Mouse (Mus musculus) midbrain, embryonic 10.5 days (tissue): ENCODE results near the gene Eci1. TPM values are rescaled to one million over a fixed set of nuclear protein-coding genes. Genes with fewer than 3 reads are reported as not detected.
"Not testable (repeated sequence)": the region's sequence is repeated elsewhere in the genome, so short reads cannot be mapped to it uniquely, and the experiment has no call there.

Experiments
- DNase-seq: peaks from one replicate; pipeline ENCODE4 v3.0.0-alpha.2; 2017; ENCODE audit warnings: low spot score
- H3K27ac ChIP-seq: fragments of 300-500 bp; sonication (generic); replicated peaks from 2 replicates; pipeline ENCODE4 v1.5.1; 2016; ENCODE audit warnings: mild to moderate bottlenecking
- H3K27me3 ChIP-seq: fragments of 300-500 bp; sonication (generic); 2 replicates; pipeline ENCODE4 v1.6.1; 2016; ENCODE audit warnings: low read depth, mild to moderate bottlenecking; ENCODE audit not compliant: poor library complexity, severe bottlenecking
- H3K36me3 ChIP-seq: fragments of 300-500 bp; sonication (generic); 2 replicates; pipeline ENCODE4 v1.6.1; 2016; ENCODE audit warnings: mild to moderate bottlenecking, moderate library complexity
- H3K4me1 ChIP-seq: fragments of 300-500 bp; sonication (generic); 2 replicates; pipeline ENCODE4 v1.6.1; 2016
- H3K4me3 ChIP-seq: fragments of 300-500 bp; sonication (generic); 2 replicates; pipeline ENCODE4 v1.5.1; 2016; ENCODE audit warnings: mild to moderate bottlenecking, moderate library complexity
- H3K9me3 ChIP-seq: fragments of 300-500 bp; sonication (generic); replicated peaks from 2 replicates; pipeline ENCODE4 v1.6.1; 2016; ENCODE audit warnings: mild to moderate bottlenecking
- WGBS: fragments of 180-500 bp; shearing (Covaris S2); methylation state at CpG from one replicate; pipeline ENCODE4 v1.1.7; 2016; 5-methylcytosine and 5-hydroxymethylcytosine counted together
- polyA plus RNA-seq: library from polyadenylated mRNA; unstranded; fragments of >200 nt; fragmentation: Nextera tagmentation; extraction: Ambion mirVana; gene quantifications from 2 replicates; pipeline ENCODE4 v1.2.1, GENCODE M21; 2016

Eci1 gene
- polyA plus RNA-seq, 1 experiment from 2014 or later: 82.4 TPM

GRCm38 (mm10) chr17:24443409-24443808, 17.0 kb downstream of the Eci1 start:
- Histone ChIP-seq H3K27me3 (no peaks in the 10 kb centered on the region), H3K9me3 (no peaks in the 10 kb centered on the region), H3K36me3 (peaks cover 100% of the 10 kb centered on the region), H3K4me1 (no peaks in the 10 kb centered on the region), H3K4me3 (no peak overlapping the region), H3K27ac (no peak overlapping the region)
- 94% methylated on average over 4 of the region's 4 CpGs for WGBS
- DNase-seq: no peak

GRCm38 (mm10) chr17:24446590-24446989, 20.1 kb downstream of the Eci1 start:
- H3K4me1 ChIP-seq: no peaks in the 10 kb centered on the region
- H3K36me3 ChIP-seq: peaks cover 100% of the 10 kb centered on the region
- no peaks in the 10 kb centered on the region for H3K9me3 ChIP-seq
- no peaks in the 10 kb centered on the region for H3K27me3 ChIP-seq
- H3K27ac ChIP-seq: no peak overlapping the region
- DNase-seq: no peak
- 95% methylated on average over 8 of the region's 8 CpGs for WGBS
- no peak overlapping the region for H3K4me3 ChIP-seq

- Histone ChIP-seq H3K27ac (no peak overlapping the region), H3K9me3 (no peaks in the 10 kb centered on the region), H3K4me1 (peaks cover 13% of the 10 kb centered on the region), H3K36me3 (peaks cover 74% of the 10 kb centered on the region), H3K27me3 (no peaks in the 10 kb centered on the region), H3K4me3 (no peak overlapping the region)
- no peak for DNase-seq
- WGBS: 93% methylated on average over 6 of the region's 6 CpGs
Observed at GRCm38 (mm10) chr17:24449507-24449906, 23.1 kb downstream of the Eci1 start.

- peaks cover 57% of the 10 kb centered on the region for H3K36me3 ChIP-seq
Observed at GRCm38 (mm10) chr17:24451220-24451619, 24.8 kb downstream of the Eci1 start.

GRCm38 (mm10) chr17:24453372-24453771, 26.9 kb downstream of the Eci1 start:
- WGBS: 88% methylated on average over 2 of the region's 2 CpGs
- peaks cover 35% of the 10 kb centered on the region for H3K36me3 ChIP-seq
- DNase-seq: no peak
- no peaks in the 10 kb centered on the region for H3K27me3 ChIP-seq
- peak overlapping the region; percentile 86; the same call in 1 of the 2 replicates for H3K4me3 ChIP-seq
- peaks cover 15% of the 10 kb centered on the region for H3K4me1 ChIP-seq
- no peak overlapping the region for H3K27ac ChIP-seq
- H3K9me3 ChIP-seq: no peaks in the 10 kb centered on the region

More at GRCm38 (mm10) chr17:24451220-24451619, 24.8 kb downstream of the Eci1 start:
- whole genome bisulfite sequencing: 96% methylated on average over 6 of the region's 6 CpGs
- no peaks in the 10 kb centered on the region for H3K27me3 ChIP-seq
- no peak for DNase-seq
- no peak overlapping the region for H3K4me3 ChIP-seq
- H3K4me1 ChIP-seq: peaks cover 15% of the 10 kb centered on the region
- H3K27ac ChIP-seq: no peak overlapping the region
- H3K9me3 ChIP-seq: no peaks in the 10 kb centered on the region

- no peaks in the 10 kb centered on the region for H3K9me3 ChIP-seq
- H3K4me1 ChIP-seq: peaks cover 15% of the 10 kb centered on the region
- H3K27ac ChIP-seq: peak overlapping the region; percentile 94
- peaks cover 26% of the 10 kb centered on the region for H3K36me3 ChIP-seq
- peak overlapping the region; percentile 86 for H3K4me3 ChIP-seq
- no peak for DNase-seq
- H3K27me3 ChIP-seq: no peaks in the 10 kb centered on the region
- WGBS: 13% methylated on average over 14 of the region's 14 CpGs
Observed at GRCm38 (mm10) chr17:24454218-24454755, 27.8 kb downstream of the Eci1 start.

GRCm38 (mm10) chr17:24454756-24455522, 28.5 kb downstream of the Eci1 start:
- H3K4me1 ChIP-seq: peaks cover 15% of the 10 kb centered on the region

GRCm38 (mm10) chr17:24455523-24456206, 29.2 kb downstream of the Eci1 start:
- 53% methylated on average over 10 of the region's 10 CpGs for WGBS
- H3K9me3 ChIP-seq, H3K27me3 ChIP-seq, H3K27ac ChIP-seq, DNase-seq: not testable (repeated sequence)
- peak overlapping the region; percentile 86 for H3K4me3 ChIP-seq
- peaks cover 12% of the 10 kb centered on the region for H3K36me3 ChIP-seq
- peaks cover 15% of the 10 kb centered on the region for H3K4me1 ChIP-seq

More at GRCm38 (mm10) chr17:24454756-24455522, 28.5 kb downstream of the Eci1 start:
- Histone ChIP-seq H3K27ac (peak overlapping the region; percentile 94), H3K36me3 (peaks cover 19% of the 10 kb centered on the region), H3K9me3 (no peaks in the 10 kb centered on the region), H3K4me3 (peak overlapping the region; percentile 86), H3K27me3 (no peaks in the 10 kb centered on the region)
- WGBS: under 1% methylated on average over 67 of the region's 67 CpGs
- peak; percentile 100 for DNase-seq

GRCm38 (mm10) chr17:24461580-24461979, 35.1 kb downstream of the Eci1 start:
- no peak overlapping the region for H3K27ac ChIP-seq
- no peaks in the 10 kb centered on the region for H3K27me3 ChIP-seq
- no peak overlapping the region for H3K4me3 ChIP-seq
- H3K4me1 ChIP-seq: no peaks in the 10 kb centered on the region
- no peaks in the 10 kb centered on the region for H3K36me3 ChIP-seq
- DNase-seq: no peak
- no peaks in the 10 kb centered on the region for H3K9me3 ChIP-seq
- 77% methylated on average over 2 of the region's 2 CpGs for WGBS

GRCm38 (mm10) chr17:24462932-24463331, 36.5 kb downstream of the Eci1 start:
- no peaks in the 10 kb centered on the region for H3K36me3 ChIP-seq

GRCm38 (mm10) chr17:24463374-24464133, 37.1 kb downstream of the Eci1 start:
- no peak for DNase-seq
- Histone ChIP-seq H3K9me3 (no peaks in the 10 kb centered on the region), H3K4me3 (no peak overlapping the region), H3K27ac (no peak overlapping the region), H3K4me1 (no peaks in the 10 kb centered on the region), H3K36me3 (no peaks in the 10 kb centered on the region), H3K27me3 (no peaks in the 10 kb centered on the region)
- 61% methylated on average over 6 of the region's 6 CpGs for WGBS

More at GRCm38 (mm10) chr17:24462932-24463331, 36.5 kb downstream of the Eci1 start:
- WGBS: 83% methylated on average over 1 of the region's 1 CpGs
- Histone ChIP-seq H3K9me3 (no peaks in the 10 kb centered on the region), H3K27ac (no peak overlapping the region), H3K4me3 (no peak overlapping the region), H3K4me1 (no peaks in the 10 kb centered on the region), H3K27me3 (no peaks in the 10 kb centered on the region)
- no peak for DNase-seq

- no peak overlapping the region for H3K4me3 ChIP-seq
- WGBS: 93% methylated on average over 5 of the region's 5 CpGs
Observed at GRCm38 (mm10) chr17:24468636-24469246, 42.3 kb downstream of the Eci1 start.

More at GRCm38 (mm10) chr17:24468636-24469246, 42.3 kb downstream of the Eci1 start:
- no peak overlapping the region for H3K27ac ChIP-seq
- peaks cover 26% of the 10 kb centered on the region for H3K4me1 ChIP-seq
- peaks cover 15% of the 10 kb centered on the region for H3K36me3 ChIP-seq
- no peak for DNase-seq
- no peaks in the 10 kb centered on the region for H3K27me3 ChIP-seq
- no peaks in the 10 kb centered on the region for H3K9me3 ChIP-seq
